Mouse (Mus musculus): Measurements from ENCODE around the gene Whrn. TPM values are rescaled to one million over a fixed set of nuclear protein-coding genes. Genes with fewer than 3 reads are reported as not detected.

The Whrn gene
- polyA plus RNA-seq, 1 experiment from 2014 or later, result 10.4 TPM

DNA sequence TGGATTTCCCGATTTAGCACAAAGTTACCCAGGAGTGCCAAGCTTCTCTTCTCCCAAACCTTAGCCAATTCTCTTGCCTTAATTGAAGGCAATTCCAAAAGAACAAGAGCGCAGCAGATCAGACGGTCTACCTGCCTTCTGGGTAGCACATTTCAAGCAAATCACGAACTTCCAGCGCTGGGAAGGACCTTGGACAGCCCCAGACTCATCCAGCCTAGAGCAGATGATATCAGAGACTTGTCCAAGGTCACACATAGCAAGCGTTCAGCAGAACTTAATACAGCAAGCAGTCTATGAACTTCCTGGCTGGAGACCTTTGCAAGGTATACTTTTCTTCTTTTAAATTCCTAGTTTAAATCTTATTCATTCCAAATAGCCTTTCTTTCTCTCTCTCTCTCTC, 4.3 kb downstream of the Whrn start:
- 79% methylated on average over 6 of the region's 6 CpGs for WGBS
- peaks cover 61% of the 10 kb centered on the region for H3K4me1 ChIP-seq
- no peak for ATAC-seq (ENCODE audit: low FRiP score, low read depth)

DNA sequence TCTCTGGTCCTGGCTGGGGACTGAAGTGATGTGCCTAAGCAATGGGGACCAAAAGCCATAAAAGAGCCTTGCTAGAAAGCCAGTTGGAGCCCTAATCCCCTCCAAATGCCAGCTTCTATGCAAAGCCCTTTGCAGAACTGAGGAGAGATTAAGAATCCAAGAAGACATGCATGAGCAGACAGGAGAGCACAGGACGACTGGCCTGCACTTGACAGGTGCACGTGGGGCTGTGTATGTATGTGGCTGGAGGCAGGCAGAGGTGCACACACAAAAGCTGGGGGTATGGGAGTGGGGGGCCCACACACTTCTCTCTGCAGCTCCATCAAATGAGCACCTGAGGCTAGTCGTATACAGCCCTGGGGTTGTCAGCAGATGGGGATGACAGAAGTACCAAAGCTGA, 5.6 kb downstream of the Whrn start:
- Histone ChIP-seq H3K27me3 (peaks cover 8% of the 10 kb centered on the region; the same call in 1 of the 2 replicates), H3K9me3 (no peaks in the 10 kb centered on the region), H3K27ac (no peak overlapping the region), H3K9ac (0 out of 2 replicates have a peak overlapping the region, but pooled peaks have one; percentile 20), H3K4me1 (peaks cover 55% of the 10 kb centered on the region), H3K4me2 (replicated peaks) (no peak overlapping the region), H3K36me3 (no peaks in the 10 kb centered on the region), H3K4me3 (no peak overlapping the region)
- ATAC-seq (ENCODE audit: low FRiP score, low read depth), result no peak
- 58% methylated on average over 3 of the region's 3 CpGs for WGBS

More for the DNA sequence above, 4.3 kb downstream of the Whrn start:
- Histone ChIP-seq H3K9ac (no peak overlapping the region), H3K4me2 (replicated peaks) (no peak overlapping the region), H3K36me3 (no peaks in the 10 kb centered on the region), H3K27me3 (peaks cover 11% of the 10 kb centered on the region; the same call in 1 of the 2 replicates), H3K4me3 (no peak overlapping the region), H3K9me3 (no peaks in the 10 kb centered on the region), H3K27ac (no peak overlapping the region)

GRCm38 (mm10) chr4:63489676-63490075, 6.1 kb downstream of the Whrn start:
- no peaks in the 10 kb centered on the region for H3K9me3 ChIP-seq
- H3K4me1 ChIP-seq, result peaks cover 51% of the 10 kb centered on the region
- no peaks in the 10 kb centered on the region for H3K36me3 ChIP-seq
- ATAC-seq (ENCODE audit: low FRiP score, low read depth), result no peak
- 0 out of 2 replicates have a peak overlapping the region, but pooled peaks have one; percentile 20 for H3K9ac ChIP-seq
- H3K4me3 ChIP-seq, result no peak overlapping the region
- no peak overlapping the region for H3K4me2 ChIP-seq (replicated peaks)
- 65% methylated on average over 10 of the region's 10 CpGs for WGBS
- H3K27ac ChIP-seq, result no peak overlapping the region
- H3K27me3 ChIP-seq, result peaks cover 3% of the 10 kb centered on the region; the same call in 1 of the 2 replicates

- Histone ChIP-seq H3K36me3 (no peaks in the 10 kb centered on the region), H3K9me3 (no peaks in the 10 kb centered on the region), H3K4me1 (peaks cover 35% of the 10 kb centered on the region), H3K9ac (no peak overlapping the region), H3K4me3 (no peak overlapping the region), H3K27ac (no peak overlapping the region), H3K4me2 (replicated peaks) (no peak overlapping the region), H3K27me3 (no peaks in the 10 kb centered on the region)
- ATAC-seq (ENCODE audit: low FRiP score, low read depth), result no peak
- 94% methylated on average over 2 of the region's 2 CpGs for WGBS
These were observed 7.9 kb downstream of the Whrn start for GRCm38 (mm10) chr4:63487916-63488315.

DNA sequence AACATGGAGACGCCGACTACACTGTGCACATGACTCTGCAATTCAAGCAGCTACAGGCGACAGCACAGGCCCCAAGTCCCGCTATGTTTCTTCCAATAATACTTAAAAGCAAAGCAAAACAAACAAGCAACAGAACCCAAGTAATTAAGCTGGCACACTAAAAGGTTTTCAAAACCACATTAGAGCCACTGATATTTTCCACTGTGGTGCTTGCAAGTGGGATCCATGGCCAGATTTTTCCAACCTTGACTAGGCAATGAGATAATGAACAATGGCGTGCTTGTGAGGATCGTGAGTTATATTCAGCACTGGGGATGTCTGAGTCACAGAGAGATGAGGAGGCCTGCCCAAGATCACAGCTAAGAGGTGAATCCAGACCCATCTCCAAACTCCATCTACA, 8.5 kb downstream of the Whrn start:
- Histone ChIP-seq H3K4me2 (replicated peaks) (no peak overlapping the region), H3K27ac (no peak overlapping the region), H3K9me3 (no peaks in the 10 kb centered on the region), H3K27me3 (no peaks in the 10 kb centered on the region), H3K9ac (no peak overlapping the region), H3K4me3 (no peak overlapping the region), H3K36me3 (no peaks in the 10 kb centered on the region), H3K4me1 (peaks cover 34% of the 10 kb centered on the region)
- ATAC-seq (ENCODE audit: low FRiP score, low read depth), result no peak
- WGBS, result 80% methylated on average over 6 of the region's 6 CpGs

- Histone ChIP-seq H3K4me1 (peaks cover 37% of the 10 kb centered on the region), H3K27ac (no peak overlapping the region), H3K9me3 (no peaks in the 10 kb centered on the region), H3K9ac (no peak overlapping the region), H3K36me3 (no peaks in the 10 kb centered on the region), H3K4me3 (no peak overlapping the region), H3K4me2 (replicated peaks) (no peak overlapping the region), H3K27me3 (no peaks in the 10 kb centered on the region)
- ATAC-seq (ENCODE audit: low FRiP score, low read depth), result no peak
- WGBS, result 43% methylated on average over 4 of the region's 4 CpGs
These were observed 9.3 kb downstream of the Whrn start for GRCm38 (mm10) chr4:63486523-63486922.

- 48% methylated on average over 7 of the region's 7 CpGs for WGBS
These were observed 12.1 kb downstream of the Whrn start for GRCm38 (mm10) chr4:63483741-63484140.

DNA sequence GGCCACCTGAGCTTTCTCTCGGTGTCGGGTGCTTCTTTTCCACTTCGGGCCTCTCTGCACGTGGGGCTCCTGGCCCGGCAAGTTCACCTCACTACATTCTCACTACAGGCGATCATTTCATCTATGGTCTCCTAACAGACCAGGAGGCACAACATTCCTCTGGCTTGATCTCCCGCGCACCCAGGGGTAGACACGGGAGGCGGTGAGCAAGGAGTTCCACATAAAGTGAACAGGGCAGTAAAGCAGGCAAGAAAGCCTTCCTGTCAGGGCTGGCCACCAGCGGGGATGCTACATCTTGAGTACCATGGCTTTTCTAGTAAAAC, 15.0 kb downstream of the Whrn start:
- ATAC-seq (ENCODE audit: low FRiP score, low read depth), result no peak
- H3K27ac ChIP-seq, result peak overlapping the region; percentile 44; the same call in 1 of the 2 replicates
- H3K9me3 ChIP-seq, result no peaks in the 10 kb centered on the region
- no peaks in the 10 kb centered on the region for H3K36me3 ChIP-seq
- H3K27me3 ChIP-seq, result no peaks in the 10 kb centered on the region
- H3K9ac ChIP-seq, result 0 out of 2 replicates have a peak overlapping the region, but pooled peaks have one; percentile 3
- H3K4me3 ChIP-seq, result no peak overlapping the region
- peaks cover 27% of the 10 kb centered on the region for H3K4me1 ChIP-seq
- H3K4me2 ChIP-seq (replicated peaks), result peak overlapping the region; percentile 42
- WGBS, result 26% methylated on average over 11 of the region's 11 CpGs

More at GRCm38 (mm10) chr4:63483741-63484140, 12.1 kb downstream of the Whrn start:
- peaks cover 36% of the 10 kb centered on the region for H3K4me1 ChIP-seq
- no peak overlapping the region for H3K9ac ChIP-seq
- H3K4me3 ChIP-seq, result no peak overlapping the region
- no peaks in the 10 kb centered on the region for H3K36me3 ChIP-seq
- no peak overlapping the region for H3K27ac ChIP-seq
- no peaks in the 10 kb centered on the region for H3K27me3 ChIP-seq
- H3K9me3 ChIP-seq, result no peaks in the 10 kb centered on the region
- no peak overlapping the region for H3K4me2 ChIP-seq (replicated peaks)
- no peak for ATAC-seq (ENCODE audit: low FRiP score, low read depth)

- H3K4me2 ChIP-seq (replicated peaks), result peak overlapping the region; percentile 42
- ATAC-seq (ENCODE audit: low FRiP score, low read depth), result peak; percentile 20; the same call in 1 of the 2 replicates
- H3K9me3 ChIP-seq, result no peaks in the 10 kb centered on the region
- H3K36me3 ChIP-seq, result no peaks in the 10 kb centered on the region
- no peaks in the 10 kb centered on the region for H3K27me3 ChIP-seq
- H3K4me3 ChIP-seq, result no peak overlapping the region
- peak overlapping the region; percentile 44; the same call in 1 of the 2 replicates for H3K27ac ChIP-seq
- 33% methylated on average over 11 of the region's 11 CpGs for WGBS
- H3K4me1 ChIP-seq, result peaks cover 33% of the 10 kb centered on the region
- 0 out of 2 replicates have a peak overlapping the region, but pooled peaks have one; percentile 3 for H3K9ac ChIP-seq
These were observed 15.5 kb downstream of the Whrn start for GRCm38 (mm10) chr4:63480098-63480844.

GRCm38 (mm10) chr4:63478036-63478435, 17.8 kb downstream of the Whrn start:
- no peaks in the 10 kb centered on the region for H3K36me3 ChIP-seq
- no peak overlapping the region for H3K9ac ChIP-seq
- no peak overlapping the region for H3K4me3 ChIP-seq
- no peaks in the 10 kb centered on the region for H3K9me3 ChIP-seq
- H3K4me1 ChIP-seq, result peaks cover 48% of the 10 kb centered on the region
- H3K4me2 ChIP-seq (replicated peaks), result no peak overlapping the region
- H3K27ac ChIP-seq, result no peak overlapping the region
- H3K27me3 ChIP-seq, result no peaks in the 10 kb centered on the region
- WGBS, result 76% methylated on average over 7 of the region's 7 CpGs
- ATAC-seq (ENCODE audit: low FRiP score, low read depth), result no peak

DNA sequence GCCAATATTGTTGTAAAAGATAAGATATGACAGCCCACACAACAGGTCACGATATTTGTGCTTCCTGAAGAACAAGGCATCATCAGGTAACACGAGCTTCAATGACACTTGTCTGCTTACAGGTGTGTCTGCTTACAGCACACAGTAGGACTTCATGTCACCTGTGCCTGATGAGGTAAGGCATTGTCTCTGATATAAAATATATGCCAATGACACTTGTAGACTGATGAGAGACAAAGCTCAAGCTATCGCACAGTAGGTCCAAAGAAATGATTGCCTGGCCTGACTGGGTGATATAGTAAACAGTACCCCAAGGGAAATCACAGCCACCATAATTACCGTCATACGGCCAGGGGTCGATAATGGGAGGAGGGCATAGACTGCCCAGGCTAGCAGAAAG, 18.9 kb downstream of the Whrn start:
- Histone ChIP-seq H3K27ac (no peak overlapping the region), H3K4me1 (peaks cover 41% of the 10 kb centered on the region)
- 93% methylated on average over 6 of the region's 6 CpGs for whole genome bisulfite sequencing

DNA sequence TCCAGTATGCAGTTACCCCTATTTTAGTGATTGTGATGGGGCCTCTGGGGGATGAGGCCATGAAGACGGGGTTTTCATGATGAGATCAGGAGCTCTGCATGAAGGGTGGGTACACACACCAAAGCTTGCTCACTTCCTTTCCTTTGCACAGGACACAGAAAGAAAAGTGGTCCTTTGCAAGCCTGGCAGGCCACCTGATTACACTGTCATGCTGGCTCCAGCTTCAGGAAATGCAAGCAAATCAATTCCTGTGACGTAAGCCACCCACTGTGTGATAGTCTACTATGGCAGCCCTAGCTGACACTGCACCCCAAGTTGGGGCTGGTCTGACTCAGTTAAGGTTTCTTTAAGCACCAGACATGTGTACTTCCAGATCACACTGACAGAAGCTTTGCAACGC, 20.6 kb downstream of the Whrn start:
- H3K4me3 ChIP-seq, result no peak overlapping the region
- peaks cover 27% of the 10 kb centered on the region for H3K4me1 ChIP-seq
- H3K9me3 ChIP-seq, result no peaks in the 10 kb centered on the region
- no peaks in the 10 kb centered on the region for H3K27me3 ChIP-seq
- 53% methylated on average over 3 of the region's 3 CpGs for WGBS
- H3K4me2 ChIP-seq (replicated peaks), result no peak overlapping the region
- H3K27ac ChIP-seq, result no peak overlapping the region
- no peak overlapping the region for H3K9ac ChIP-seq
- H3K36me3 ChIP-seq, result peaks cover 19% of the 10 kb centered on the region
- ATAC-seq (ENCODE audit: low FRiP score, low read depth), result no peak

More for the DNA sequence above, 18.9 kb downstream of the Whrn start:
- H3K4me2 ChIP-seq (replicated peaks), result no peak overlapping the region
- H3K4me3 ChIP-seq, result no peak overlapping the region
- peaks cover 6% of the 10 kb centered on the region for H3K36me3 ChIP-seq
- ATAC-seq (ENCODE audit: low FRiP score, low read depth), result no peak
- no peak overlapping the region for H3K9ac ChIP-seq
- H3K9me3 ChIP-seq, result no peaks in the 10 kb centered on the region
- no peaks in the 10 kb centered on the region for H3K27me3 ChIP-seq

DNA sequence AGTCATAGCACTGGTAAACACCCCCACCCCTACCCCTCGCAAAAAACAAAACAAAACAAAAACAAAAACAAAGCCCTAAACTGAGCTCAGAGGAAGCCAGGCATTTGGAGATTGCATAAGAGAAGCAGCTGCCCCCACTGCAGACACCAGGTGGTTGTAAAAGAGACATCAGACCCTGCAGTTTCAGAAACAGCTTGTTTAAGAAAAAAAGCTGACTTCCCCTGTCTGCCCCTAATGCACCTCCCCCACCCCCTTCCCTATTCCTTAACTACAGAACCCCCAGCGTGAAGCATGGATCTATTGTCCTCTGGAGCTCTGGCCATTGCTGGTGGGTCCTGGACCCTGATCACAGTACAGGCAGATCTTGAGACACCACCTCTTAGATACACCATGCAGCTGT, 21.4 kb downstream of the Whrn start:
- Histone ChIP-seq H3K27ac (no peak overlapping the region), H3K9me3 (no peaks in the 10 kb centered on the region), H3K4me1 (peaks cover 25% of the 10 kb centered on the region), H3K4me3 (no peak overlapping the region), H3K4me2 (replicated peaks) (no peak overlapping the region), H3K27me3 (no peaks in the 10 kb centered on the region), H3K36me3 (peaks cover 26% of the 10 kb centered on the region), H3K9ac (no peak overlapping the region)
- no peak for ATAC-seq (ENCODE audit: low FRiP score, low read depth)
- WGBS, result 21% methylated on average over 2 of the region's 2 CpGs

All from limb, embryonic 13.5 days (tissue).